In genomic region chr7:127919290-127919689, GRCm38 (mm10) we compare ENCODE assay signal across 16 mouse cellular contexts. TPM values are rescaled to one million over a fixed set of nuclear protein-coding genes. Genes with fewer than 3 reads are reported as not detected.
DNase-seq lines count a peak whose midpoint lies in the region; ATAC-seq and TF ChIP-seq lines count a peak whose summit lies in the region.
"Had no signal": no experiment of that assay in that cellular context is flagged by ENCODE, and none has a peak within 500 bp of the region (broad histone marks: within the 10 kb centered on the region; RNA-seq: fewer than 3 reads in every experiment).

No protein-coding gene starts in this region.

- peak; percentile 43 for TF ChIP-seq CTCF in left cerebral cortex, adult 2 months (IDR thresholded peaks at IDR 0.05)
- TF ChIP-seq CTCF in liver, postnatal 0 days (IDR thresholded peaks at IDR 0.05; ENCODE audit: low read depth), result peak; percentile 58

- no peak overlapping the region for H3K4me2 ChIP-seq in liver, postnatal 0 days (ENCODE audit: low read depth, low read length)
- H3K4me2 ChIP-seq: neural tube, embryonic 13.5 days had no signal

- H3K36me3 ChIP-seq in liver, postnatal 0 days (replicated peaks; ENCODE audit: insufficient read depth, low read length), result peaks cover 14% of the 10 kb centered on the region
- H3K36me3 ChIP-seq in midbrain, embryonic 10.5 days, result peaks cover 94% of the 10 kb centered on the region

- H3K4me3 ChIP-seq in left cerebral cortex, adult 2 months, result no peak overlapping the region
- H3K4me3 ChIP-seq in liver, postnatal 0 days (ENCODE audit: low read depth, low read length), result no peak overlapping the region
- H3K4me3 ChIP-seq in midbrain, embryonic 10.5 days, result no peak overlapping the region
- H3K4me3 ChIP-seq: forebrain, embryonic 10.5 days; heart, embryonic 10.5 days; neural tube, embryonic 13.5 days had no signal

- H3K27me3 ChIP-seq in liver, postnatal 0 days (ENCODE audit: insufficient read depth, low read length), result no peaks in the 10 kb centered on the region
- no peaks in the 10 kb centered on the region for H3K27me3 ChIP-seq in midbrain, embryonic 10.5 days (ENCODE audit: low read depth, poor library complexity, severe bottlenecking)
- H3K27me3 ChIP-seq: neural tube, embryonic 13.5 days had no signal

- no peaks in the 10 kb centered on the region for H3K9me3 ChIP-seq in liver, postnatal 0 days (ENCODE audit: low read length)
- H3K9me3 ChIP-seq in midbrain, embryonic 10.5 days (replicated peaks), result no peaks in the 10 kb centered on the region
- H3K9me3 ChIP-seq: forebrain, embryonic 10.5 days; heart, embryonic 10.5 days; neural tube, embryonic 13.5 days had no signal

- no peak overlapping the region for H3K9ac ChIP-seq in liver, postnatal 0 days (replicated peaks)
- H3K9ac ChIP-seq: neural tube, embryonic 13.5 days had no signal

- peak; percentile 50 for DNase-seq in adrenal gland, postnatal 14 days
- DNase-seq in adrenal gland, adult 8-10 months, result no peak
- DNase-seq in left cerebral cortex, adult 2 months (ENCODE audit: extremely low spot score in 1 of 2, low spot score in 2 of 2), result no peak
- DNase-seq in left cerebral cortex, adult 11 months (ENCODE audit: low spot score), result no peak
- peak; percentile 62 for DNase-seq in ES-CJ7 (ENCODE audit: low read depth, low spot score)
- DNase-seq in liver, postnatal 0 days, result peak; percentile 57
- no peak for DNase-seq in layer of hippocampus, adult 11-12 months (ENCODE audit: low spot score)
- DNase-seq in midbrain, embryonic 10.5 days (ENCODE audit: low spot score), result no peak
- DNase-seq: cerebellum, postnatal 36 days had no signal

- H3K4me1 ChIP-seq in liver, postnatal 0 days (ENCODE audit: insufficient read depth), result peaks cover 18% of the 10 kb centered on the region
- H3K4me1 ChIP-seq in midbrain, embryonic 10.5 days, result no peaks in the 10 kb centered on the region
- H3K4me1 ChIP-seq: forebrain, embryonic 10.5 days; neural tube, embryonic 13.5 days had no signal

- intact Hi-C loops in left cerebral cortex, adult 2 months (cut with DNase I), result no loop called here

- H3K27ac ChIP-seq in left cerebral cortex, adult 2 months, result no peak overlapping the region
- no peak overlapping the region for H3K27ac ChIP-seq in liver, postnatal 0 days (ENCODE audit: low read depth)
- H3K27ac ChIP-seq in midbrain, embryonic 10.5 days (replicated peaks), result no peak overlapping the region
- H3K27ac ChIP-seq: forebrain, embryonic 10.5 days; heart, embryonic 10.5 days; neural tube, embryonic 13.5 days had no signal

- no peak for TF ChIP-seq EP300 in liver, postnatal 0 days (IDR thresholded peaks at IDR 0.05; ENCODE audit: low read depth)

- 0 out of 2 replicates have a peak, but pooled peaks have one; percentile 6 for ATAC-seq in liver, postnatal 0 days

- WGBS in liver, postnatal 0 days (ENCODE audit: insufficient replicate concordance), result 70% methylated on average over 7 of the region's 7 CpGs
- WGBS in midbrain, embryonic 10.5 days, result 81% methylated on average over 7 of the region's 7 CpGs

RNA-seq across cellular contexts. Expression of gene Kat8, which starts 7.0 kb away (rescaled TPM):
- 24.0 and 25.5 TPM in 2 replicates for total RNA-seq in adrenal gland, postnatal 14 days (2021)
- total RNA-seq in adrenal gland, adult 8-10 months (2022), result 10 to 100 TPM; 29.0 to 33.4 (median 31.1) TPM
- 10 to 100 TPM; 34.7 to 35.4 TPM for total RNA-seq in left cerebral cortex, adult 2 months (2021)
- polyA plus RNA-seq in liver, postnatal 0 days (2015; fragmentation: Nextera tagmentation; extraction: Ambion mirVana), result 12.5 and 13.2 TPM in 2 replicates
- 51.1 and 52.4 TPM in 2 replicates for polyA plus RNA-seq in midbrain, embryonic 10.5 days (2016; fragmentation: Nextera tagmentation; extraction: Ambion mirVana)

RNA-seq across cellular contexts. Expression of gene Prss8, which starts 10.6 kb away (rescaled TPM):
- 0.22 and 0.30 TPM in 2 replicates for total RNA-seq in adrenal gland, postnatal 14 days (2021)
- total RNA-seq in adrenal gland, adult 8-10 months (2022), result under 1 TPM in 1 of 4 experiments, not detected in 3; 0.16 TPM
- total RNA-seq in left cerebral cortex, adult 2 months (2021), result under 1 TPM; 0.26 to 0.38 TPM
- polyA plus RNA-seq in liver, postnatal 0 days (2015; fragmentation: Nextera tagmentation; extraction: Ambion mirVana), result 13.7 and 15.2 TPM in 2 replicates
- 1.6 and 2.1 TPM in 2 replicates for polyA plus RNA-seq in midbrain, embryonic 10.5 days (2016; fragmentation: Nextera tagmentation; extraction: Ambion mirVana)
- polyA plus RNA-seq: C2C12 had no signal

RNA-seq across cellular contexts. Expression of gene Bckdk, which starts 15.4 kb away (rescaled TPM):
- 130 and 135 TPM in 2 replicates for total RNA-seq in adrenal gland, postnatal 14 days (2021)
- 100 to 1,000 TPM; 108 to 147 (median 120) TPM for total RNA-seq in adrenal gland, adult 8-10 months (2022)
- 10 to 100 TPM; 38.5 to 39.9 TPM for total RNA-seq in left cerebral cortex, adult 2 months (2021)
- 30.5 and 32.5 TPM in 2 replicates for polyA plus RNA-seq in liver, postnatal 0 days (2015; fragmentation: Nextera tagmentation; extraction: Ambion mirVana)
- polyA plus RNA-seq in midbrain, embryonic 10.5 days (2016; fragmentation: Nextera tagmentation; extraction: Ambion mirVana), result 128 and 130 TPM in 2 replicates

RNA-seq across cellular contexts. Expression of gene Vkorc1, which starts 23.9 kb away (rescaled TPM):
- 60.7 and 92.8 TPM in 2 replicates for total RNA-seq in adrenal gland, postnatal 14 days (2021)
- total RNA-seq in adrenal gland, adult 8-10 months (2022), result 10 to 100 TPM; 69.6 to 94.3 (median 79.1) TPM
- 10 to 100 TPM; 22.0 to 23.4 TPM for total RNA-seq in left cerebral cortex, adult 2 months (2021)
- polyA plus RNA-seq in liver, postnatal 0 days (2015; fragmentation: Nextera tagmentation; extraction: Ambion mirVana), result 513 and 556 TPM in 2 replicates
- polyA plus RNA-seq in midbrain, embryonic 10.5 days (2016; fragmentation: Nextera tagmentation; extraction: Ambion mirVana), result 43.4 and 44.6 TPM in 2 replicates

RNA-seq across cellular contexts. Expression of gene Gm21974, which starts 24.0 kb away (rescaled TPM):
- not detected in 2 replicates for total RNA-seq in adrenal gland, postnatal 14 days (2021)
- total RNA-seq in adrenal gland, adult 8-10 months (2022), result under 1 TPM in 1 of 4 experiments, not detected in 3; 0.38 TPM
- total RNA-seq in left cerebral cortex, adult 2 months (2021), result not detected
- not detected in 2 replicates for polyA plus RNA-seq in liver, postnatal 0 days (2015; fragmentation: Nextera tagmentation; extraction: Ambion mirVana)
- not detected in 2 replicates for polyA plus RNA-seq in midbrain, embryonic 10.5 days (2016; fragmentation: Nextera tagmentation; extraction: Ambion mirVana)
- total RNA-seq: adrenal gland, postnatal 4 days had no signal
- polyA plus RNA-seq: C2C12; forebrain, embryonic 10.5 days; heart, embryonic 10.5 days; liver, embryonic 16.5 days; neural tube, embryonic 13.5 days; spleen, adult 2 months had no signal

Comparison
In these comparisons a context has a peak if more than half of its experiments do, and no peak if none do; other contexts are left out.
1. DNase-seq: peak in adrenal gland, postnatal 14 days (single experiment), ES-CJ7 (single experiment) and liver, postnatal 0 days (single experiment); none in adrenal gland, adult 8-10 months (single experiment), left cerebral cortex, adult 2 months (0 of 2), left cerebral cortex, adult 11 months (single experiment), layer of hippocampus, adult 11-12 months (single experiment) and midbrain, embryonic 10.5 days (single experiment).